ENCODE assay signal across 8 mouse cellular contexts in the genomic region with DNA sequence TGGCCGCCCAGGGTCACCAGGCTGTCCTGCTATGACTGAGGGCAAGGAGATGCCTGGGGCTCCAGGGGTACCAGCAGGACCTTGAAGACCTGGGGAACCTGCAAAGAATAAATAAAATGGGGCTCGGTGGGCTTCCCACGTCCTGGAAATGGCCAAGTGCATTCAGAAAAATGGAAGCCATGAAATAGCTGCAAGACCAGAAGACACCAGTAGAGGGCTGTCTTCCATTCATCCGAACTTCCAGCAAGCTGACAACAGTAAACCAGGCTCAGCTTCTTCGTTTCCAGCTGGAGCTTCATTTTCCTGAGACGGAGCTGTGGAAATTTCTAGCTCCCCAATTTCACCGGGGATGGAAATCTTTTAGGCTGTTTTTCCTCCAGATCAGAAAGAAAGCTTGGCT.
DNase-seq lines count a peak whose midpoint lies in the region; ATAC-seq and TF ChIP-seq lines count a peak whose summit lies in the region.

No protein-coding gene starts in this region.

- TF ChIP-seq POLR2A in liver, adult 2 months (IDR thresholded peaks at IDR 0.05; ENCODE audit: extremely low read depth, insufficient read depth, low read length): no peak

- no peaks in the 10 kb centered on the region for H3K4me1 ChIP-seq in liver, adult 2 months (ENCODE audit: control insufficient read depth, insufficient read depth, low read length)

- 32% methylated on average over 7 of the region's 7 CpGs for WGBS in liver, adult 2 months

- no peak overlapping the region for H3K9ac ChIP-seq in liver, adult 2 months (ENCODE audit: low read depth, low read length)

- H3K79me2 ChIP-seq in liver, adult 2 months (ENCODE audit: control insufficient read depth, insufficient read depth, low read length): no peaks in the 10 kb centered on the region

- no peak for TF ChIP-seq CTCF in liver, adult 2 months (IDR thresholded peaks at IDR 0.05; ENCODE audit: low read depth, low read length)

- no peaks in the 10 kb centered on the region for H3K27me3 ChIP-seq in liver, adult 2 months (ENCODE audit: control insufficient read depth, insufficient read depth, low read length)

- no peak overlapping the region for H3K4me3 ChIP-seq in liver, adult 2 months (ENCODE audit: insufficient read depth, low read depth, low read length)

- DNase-seq in cerebellum, adult 18-20 months: peak; percentile 16 to 32
- no peak for DNase-seq in cerebellum, adult 11-12 months
- peak; percentile 17 for DNase-seq in liver, adult 2 months (ENCODE audit: extremely low read depth, low read depth, low spot score)
- no peak for DNase-seq in liver
- DNase-seq in cerebellum, adult 8-10 months: peak; percentile 12
- peak; percentile 9 for DNase-seq in induced T-regulatory cell, adult 2 months (ENCODE audit: low read depth)
- peak; percentile 7 for DNase-seq in naive thymus-derived CD4-positive, alpha-beta T cell, adult 2 months (ENCODE audit: low read depth)

- H3K36me3 ChIP-seq in liver, adult 2 months (ENCODE audit: control insufficient read depth, insufficient read depth, low read length): no peaks in the 10 kb centered on the region

- H3K27ac ChIP-seq in liver, adult 2 months (replicated peaks; ENCODE audit: insufficient read depth, low read depth, low read length): no peak overlapping the region

- no peak; the same call in 1 of the 2 replicates for ATAC-seq in granulocyte monocyte progenitor cell, adult 5-6 weeks (replicated peaks; ENCODE audit: poor library complexity, severe bottlenecking)

Comparison
In these comparisons a context has a peak if more than half of its experiments do, and no peak if none do; other contexts are left out.
1. DNase-seq: peak in cerebellum, adult 18-20 months (2 of 2), liver, adult 2 months (single experiment), cerebellum, adult 8-10 months (single experiment), induced T-regulatory cell, adult 2 months (single experiment) and naive thymus-derived CD4-positive, alpha-beta T cell, adult 2 months (single experiment); none in cerebellum, adult 11-12 months (single experiment) and liver (single experiment).